Mouse (Mus musculus) testis, adult 2 months (tissue): ENCODE measurements at regions not wholly inside any gene's neighbourhood (a gene's known extent, or its start where the extent isn't known, plus 50 kb on each side); places are given as distances from the start of the nearest gene placed in this dataset.
"Not testable (repeated sequence)": the region's sequence is repeated elsewhere in the genome, so short reads cannot be mapped to it uniquely, and the experiment has no call there.

Source experiments
- H3K27ac ChIP-seq: fragments of 200-500 bp; 2 replicates; pipeline ENCODE4 v1.5.1; 2012; ENCODE audit warnings: low read depth, low read length; ENCODE audit not compliant: control insufficient read depth, insufficient read depth
- H3K27me3 ChIP-seq: fragments of 200-500 bp; 2 replicates; pipeline ENCODE4 v1.6.1; 2012; ENCODE audit warnings: mild to moderate bottlenecking, low read length, moderate library complexity; ENCODE audit not compliant: control insufficient read depth, insufficient read depth
- H3K36me3 ChIP-seq: fragments of 200-500 bp; 2 replicates; pipeline ENCODE4 v1.6.1; 2012; ENCODE audit warnings: mild to moderate bottlenecking, low read length; ENCODE audit not compliant: control insufficient read depth, insufficient read depth
- H3K4me1 ChIP-seq: fragments of 200-500 bp; 2 replicates; pipeline ENCODE4 v1.6.1; 2012; ENCODE audit warnings: low read length; ENCODE audit not compliant: control insufficient read depth, insufficient read depth
- H3K4me3 ChIP-seq: fragments of 200-500 bp; 2 replicates; pipeline ENCODE4 v1.5.1; 2012; ENCODE audit warnings: low read depth, mild to moderate bottlenecking, low read length, moderate library complexity, mixed read lengths; ENCODE audit not compliant: control insufficient read depth
- CTCF ChIP-seq: fragments of 200-500 bp; IDR thresholded peaks from 2 replicates; pipeline ENCODE4 v1.5.1; 2012; ENCODE audit warnings: low read depth, mild to moderate bottlenecking, inconsistent platforms, low read length, moderate library complexity; ENCODE audit not compliant: control insufficient read depth, insufficient read depth, insufficient replicate concordance
- POLR2A ChIP-seq: fragments of 200-500 bp; IDR thresholded peaks from 2 replicates; pipeline ENCODE4 v1.6.1; 2012; ENCODE audit warnings: low read depth, mild to moderate bottlenecking, inconsistent platforms, low read length, moderate library complexity; ENCODE audit not compliant: control insufficient read depth

GRCm38 (mm10) chr17:13532579-13532978 lies 178.2 kb downstream of the Tcp10c start:
- H3K27me3 ChIP-seq, H3K27ac ChIP-seq, H3K4me1 ChIP-seq, H3K36me3 ChIP-seq, H3K4me3 ChIP-seq: not testable (repeated sequence)

- Histone ChIP-seq H3K4me1 (no peaks in the 10 kb centered on the region), H3K27ac (no peak overlapping the region), H3K4me3 (no peak overlapping the region), H3K36me3 (no peaks in the 10 kb centered on the region), H3K27me3 (no peaks in the 10 kb centered on the region)
- TF ChIP-seq CTCF (0 out of 2 replicates have a peak, but pooled peaks have one; percentile 7), POLR2A (no peak)
Measured at GRCm38 (mm10) chr17:13540446-13541241, 186.3 kb downstream of the Tcp10c start.

- Histone ChIP-seq H3K4me1 (no peaks in the 10 kb centered on the region), H3K27me3 (no peaks in the 10 kb centered on the region), H3K36me3 (no peaks in the 10 kb centered on the region), H3K27ac (no peak overlapping the region), H3K4me3 (no peak overlapping the region)
- TF ChIP-seq POLR2A (no peak), CTCF (no peak)
Measured at GRCm38 (mm10) chr17:13541249-13541648, 186.9 kb downstream of the Tcp10c start.

- H3K4me1 ChIP-seq, result no peaks in the 10 kb centered on the region
- H3K27ac ChIP-seq, result no peak overlapping the region
- TF ChIP-seq CTCF (no peak), POLR2A (no peak)
- H3K36me3 ChIP-seq, result no peaks in the 10 kb centered on the region
- H3K4me3 ChIP-seq, result no peak overlapping the region
- H3K27me3 ChIP-seq, result no peaks in the 10 kb centered on the region
Measured at GRCm38 (mm10) chr17:13542261-13542660, 187.9 kb downstream of the Tcp10c start.

GRCm38 (mm10) chr17:13542856-13543255 lies 188.5 kb downstream of the Tcp10c start:
- no peaks in the 10 kb centered on the region for H3K4me1 ChIP-seq
- TF ChIP-seq POLR2A, result no peak
- TF ChIP-seq CTCF, result no peak
- no peak overlapping the region for H3K4me3 ChIP-seq
- H3K27me3 ChIP-seq, result no peaks in the 10 kb centered on the region
- H3K27ac ChIP-seq, result no peak overlapping the region
- no peaks in the 10 kb centered on the region for H3K36me3 ChIP-seq

GRCm38 (mm10) chr17:13544036-13544795 lies 189.8 kb downstream of the Tcp10c start:
- Histone ChIP-seq H3K36me3 (no peaks in the 10 kb centered on the region), H3K27ac (no peak overlapping the region), H3K27me3 (no peaks in the 10 kb centered on the region), H3K4me1 (no peaks in the 10 kb centered on the region), H3K4me3 (no peak overlapping the region)
- TF ChIP-seq CTCF (no peak), POLR2A (no peak)

- TF ChIP-seq POLR2A, result no peak
- no peak for TF ChIP-seq CTCF
- H3K36me3 ChIP-seq, result no peaks in the 10 kb centered on the region
- H3K4me1 ChIP-seq, result no peaks in the 10 kb centered on the region
- no peaks in the 10 kb centered on the region for H3K27me3 ChIP-seq
- H3K27ac ChIP-seq, result no peak overlapping the region
- no peak overlapping the region for H3K4me3 ChIP-seq
Measured at GRCm38 (mm10) chr17:13546249-13546648, 191.9 kb downstream of the Tcp10c start.
